Mouse (Mus musculus) lung, adult 10 weeks (tissue): ENCODE data around the gene Shcbp1l. TPM values are rescaled to one million over a fixed set of nuclear protein-coding genes. Genes with fewer than 3 reads are reported as not detected.

ENCODE experiments used
- polyA plus RNA-seq: library from polyadenylated mRNA; stranded (reverse); fragments of 350-450 nt; fragmentation: Illumina TruSeq; extraction: RNeasy Lipid Tissue Mini Kit (QIAGEN cat#74804); gene quantifications from one replicate; pipeline ENCODE4 v1.2.3, GENCODE M21; 2014; ENCODE audit warnings: low read depth, low replicate concordance; ENCODE audit not compliant: insufficient read depth

Shcbp1l gene
- polyA plus RNA-seq: 0.24 TPM

GRCm38 (mm10) chr1:153424770-153425584, at the start of gene Shcbp1l:
Gene Shcbp1l (plus strand): TSS chr1:153425162.

GRCm38 (mm10) chr1:153487500-153487879, 62.5 kb downstream of the Shcbp1l start, which contains the start of gene Dhx9:
Gene Dhx9 (minus strand): TSS chr1:153487660.

Other genes with a start within 250 kb of the Shcbp1l start
- 24.0 TPM for gene Lamc2, start 238.7 kb upstream of the Shcbp1l start, polyA plus RNA-seq
- gene Lamc1, start 92.4 kb upstream of the Shcbp1l start, polyA plus RNA-seq: 50.4 TPM
- gene Dhx9, start 62.5 kb downstream of the Shcbp1l start, polyA plus RNA-seq: 26.6 TPM
- gene Npl, start 124.9 kb downstream of the Shcbp1l start, polyA plus RNA-seq: 2.3 TPM
- gene Rgs8, start 227.9 kb downstream of the Shcbp1l start, polyA plus RNA-seq: not detected